Mouse (Mus musculus) pancreas, adult 10 weeks (tissue): Measurements from ENCODE around the gene Dnah1. TPM values are rescaled to one million over a fixed set of nuclear protein-coding genes. Genes with fewer than 3 reads are reported as not detected.

Experiments
- polyA plus RNA-seq: library from polyadenylated mRNA; stranded (reverse); fragments of 350-450 nt; fragmentation: Illumina TruSeq; extraction: RNeasy Lipid Tissue Mini Kit (QIAGEN cat#74804); gene quantifications from one replicate; pipeline ENCODE4 v1.2.3, GENCODE M21; 2015; ENCODE audit warnings: low read depth, low replicate concordance; ENCODE audit not compliant: insufficient read depth

The Dnah1 gene
- 0.37 TPM for polyA plus RNA-seq

GRCm38 (mm10) chr14:31323849-31324792 is at the start of gene Dnah1:
Gene Dnah1 (minus strand): TSS chr14:31323896.

GRCm38 (mm10) chr14:31336369-31337155 is 12.9 kb upstream of the Dnah1 start, which contains the start of gene Capn7:
Gene Capn7 (plus strand): TSS chr14:31336638.

GRCm38 (mm10) chr14:31251084-31251604 is 72.6 kb downstream of the Dnah1 start, which contains the start of the genes Phf7 and Bap1:
Gene Phf7 (minus strand): TSS chr14:31251317.
Gene Bap1 (plus strand): TSS chr14:31251450.

GRCm38 (mm10) chr14:31217666-31218065 is 106.0 kb downstream of the Dnah1 start, which contains the start of gene Sema3g:
Gene Sema3g (plus strand): TSS chr14:31217860.

GRCm38 (mm10) chr14:31216846-31217245 is 106.8 kb downstream of the Dnah1 start, which contains the start of gene Nisch:
Gene Nisch (minus strand): TSS chr14:31216946.

Other genes with a start within 250 kb of the Dnah1 start
- 7.6 TPM for gene Smim4, start 194.9 kb downstream of the Dnah1 start, polyA plus RNA-seq
- gene Nt5dc2, start 192.8 kb downstream of the Dnah1 start, polyA plus RNA-seq, result 7.7 TPM
- 51.5 TPM for gene Stab1, start 155.3 kb downstream of the Dnah1 start, polyA plus RNA-seq
- gene Tnnc1, start 115.6 kb downstream of the Dnah1 start, polyA plus RNA-seq, result 1.8 TPM
- 88.9 TPM for gene Nisch, start 107.0 kb downstream of the Dnah1 start, polyA plus RNA-seq
- gene Sema3g, start 106.0 kb downstream of the Dnah1 start, polyA plus RNA-seq, result 7.7 TPM
- 5.2 TPM for gene Phf7, start 72.6 kb downstream of the Dnah1 start, polyA plus RNA-seq
- gene Bap1, start 72.4 kb downstream of the Dnah1 start, polyA plus RNA-seq, result 9.0 TPM
- 11.4 TPM for gene Capn7, start 12.7 kb upstream of the Dnah1 start, polyA plus RNA-seq
- gene Sh3bp5, start 112.2 kb upstream of the Dnah1 start, polyA plus RNA-seq, result 11.0 TPM
- gene Eaf1, start 170.5 kb upstream of the Dnah1 start, polyA plus RNA-seq, result 8.0 TPM
- 5.1 TPM for gene Mettl6, start 171.1 kb upstream of the Dnah1 start, polyA plus RNA-seq